Mouse (Mus musculus): ENCODE measurements around the gene Gm21028.
"Not testable (repeated sequence)": the region's sequence is repeated elsewhere in the genome, so short reads cannot be mapped to it uniquely, and the experiment has no call there.

DNA sequence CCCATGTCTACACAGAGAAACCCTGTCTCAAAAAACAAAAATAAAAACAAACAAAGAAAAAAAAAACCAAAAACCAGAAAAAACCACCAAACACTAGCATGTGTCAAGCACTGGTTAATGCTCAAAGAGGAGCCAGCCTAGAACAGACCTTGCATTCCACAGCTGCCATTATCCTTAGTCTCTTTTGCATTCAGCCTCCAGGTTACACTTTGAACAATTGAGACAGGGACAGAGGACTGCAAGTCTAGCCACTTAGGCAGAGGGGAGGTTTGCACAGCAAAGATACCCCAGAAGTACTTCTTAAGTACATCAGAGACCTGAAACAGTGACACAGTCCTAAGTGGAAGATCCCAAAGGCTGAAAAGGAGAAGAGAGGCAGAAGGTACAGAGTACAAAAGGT, 12.9 kb upstream of the Gm21028 start:
- not testable (repeated sequence) for TF ChIP-seq GATA1 (IDR thresholded peaks at IDR 0.05; ENCODE audit: borderline replicate concordance, low read length); FLI1 (IDR thresholded peaks at IDR 0.05; ENCODE audit: low read length)
